8 mouse cellular contexts compared by ENCODE assay signal in genomic region chr9:44497624-44498377, GRCm38 (mm10). TPM values are rescaled to one million over a fixed set of nuclear protein-coding genes. Genes with fewer than 3 reads are reported as not detected.
DNase-seq lines count a peak whose midpoint lies in the region; ATAC-seq lines count a peak whose summit lies in the region.
"Had no signal": no experiment of that assay in that cellular context is flagged by ENCODE, and none has a peak within 500 bp of the region (broad histone marks: within the 10 kb centered on the region; RNA-seq: fewer than 3 reads in every experiment).

No protein-coding gene starts in this region.

- peak overlapping the region; percentile 80 for H3K9ac ChIP-seq in limb, embryonic 13.5 days

- H3K9me3 ChIP-seq in limb, embryonic 13.5 days, result no peaks in the 10 kb centered on the region

- peaks cover 93% of the 10 kb centered on the region for H3K4me1 ChIP-seq in limb, embryonic 13.5 days

- DNase-seq in urinary bladder, adult 2 months (ENCODE audit: low spot score), result peak; percentile 33
- DNase-seq in urinary bladder, postnatal 25 days (ENCODE audit: low spot score), result no peak
- DNase-seq in embryo, embryonic 11 days, result peak; percentile 81
- DNase-seq in heart, postnatal 4 days, result peak; percentile 59
- DNase-seq in naive thymus-derived CD4-positive, alpha-beta T cell, adult 2 months (ENCODE audit: low read depth), result peak; percentile 52

- WGBS in limb, embryonic 13.5 days, result 2% methylated on average over 11 of the region's 11 CpGs

- H3K4me2 ChIP-seq in limb, embryonic 13.5 days (replicated peaks), result peak overlapping the region; percentile 94

- no peaks in the 10 kb centered on the region for H3K27me3 ChIP-seq in limb, embryonic 13.5 days

- peaks cover 23% of the 10 kb centered on the region for H3K36me3 ChIP-seq in limb, embryonic 13.5 days

- ATAC-seq in limb, embryonic 13.5 days (ENCODE audit: low FRiP score, low read depth), result 0 out of 2 replicates have a peak, but pooled peaks have one; percentile 6
- ATAC-seq in frontal cortex, adult (ENCODE audit: low TSS enrichment), result no peak

- H3K27ac ChIP-seq in limb, embryonic 13.5 days, result peak overlapping the region; percentile 99

- H3K4me3 ChIP-seq in limb, embryonic 13.5 days, result peak overlapping the region; percentile 52

RNA-seq across cellular contexts. Expression of gene Bcl9l, which starts 15.2 kb away (rescaled TPM):
- 11.1 and 29.7 TPM in 2 replicates for polyA plus RNA-seq in urinary bladder, adult 2 months (2012; rRNA removed)
- total RNA-seq in heart, postnatal 4 days (2021), result 10 to 100 TPM; 56.8 to 64.0 TPM
- polyA plus RNA-seq in limb, embryonic 13.5 days (2015; fragmentation: Nextera tagmentation; extraction: Ambion mirVana), result 14.5 and 15.0 TPM in 2 replicates

RNA-seq across cellular contexts. Expression of gene Upk2, which starts 43.0 kb away (rescaled TPM):
- 788 and 1,023 TPM in 2 replicates for polyA plus RNA-seq in urinary bladder, adult 2 months (2012; rRNA removed)
- not detected for total RNA-seq in heart, postnatal 4 days (2021)
- polyA plus RNA-seq in limb, embryonic 13.5 days (2015; fragmentation: Nextera tagmentation; extraction: Ambion mirVana), result 0.31 and 0.36 TPM in 2 replicates

RNA-seq across cellular contexts. Expression of gene Foxr1, which starts 56.9 kb away (rescaled TPM):
- polyA plus RNA-seq in urinary bladder, adult 2 months (2012; rRNA removed), result 0.28 and 0.63 TPM in 2 replicates
- total RNA-seq in heart, postnatal 4 days (2021), result not detected
- polyA plus RNA-seq in limb, embryonic 13.5 days (2015; fragmentation: Nextera tagmentation; extraction: Ambion mirVana), result not detected in 2 replicates
- total RNA-seq: gastrocnemius, adult 8-10 months had no signal

Comparison
In these comparisons a context has a peak if more than half of its experiments do, and no peak if none do; other contexts are left out.
1. RNA of gene Upk2, which starts 43.0 kb away (polyA plus RNA-seq): 788 to 1,023 TPM in urinary bladder, adult 2 months; 0.31 to 0.36 TPM in limb, embryonic 13.5 days; every median in the first group is over 100 times any median in the second.